Mouse (Mus musculus): ENCODE measurements around the gene Cntnap2. TPM values are rescaled to one million over a fixed set of nuclear protein-coding genes. Genes with fewer than 3 reads are reported as not detected.

The Cntnap2 gene
- total and polyA plus RNA-seq, 3 experiments = 0.30 to 0.79 (median 0.44) TPM

DNA sequence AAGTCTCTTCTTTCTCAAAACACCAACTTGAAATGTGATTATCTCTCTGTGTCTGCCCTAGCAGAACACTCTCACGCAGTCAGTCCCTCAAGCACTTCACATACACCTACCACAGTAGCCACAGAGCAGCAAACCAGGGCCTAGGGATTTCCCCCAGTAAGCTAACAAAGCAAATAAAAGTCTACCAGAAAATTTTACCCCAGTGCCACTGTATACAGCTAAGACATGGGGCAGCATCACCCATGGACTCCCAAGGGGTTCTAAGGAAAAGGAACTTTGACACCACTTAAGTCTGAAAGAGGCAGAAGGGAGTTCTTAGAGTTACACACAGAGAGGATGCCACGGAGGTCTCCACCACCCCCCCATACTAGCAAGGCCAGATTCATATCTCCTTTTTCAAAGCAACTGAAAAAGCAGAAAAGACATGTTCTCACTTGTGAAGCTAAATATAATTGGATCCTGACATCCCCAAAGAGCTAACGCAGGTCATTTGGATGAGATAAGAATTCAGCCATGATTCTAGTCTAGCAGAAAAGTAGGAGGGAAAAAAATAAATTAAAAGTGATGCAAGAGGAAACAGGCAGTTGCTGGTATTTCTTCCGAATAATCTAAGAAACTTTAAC is 1967.0 kb downstream of the Cntnap2 start (continued):
- 0 out of 2 replicates have a peak, but pooled peaks have one; percentile 27 for TF ChIP-seq ELF1 (IDR thresholded peaks at IDR 0.05; ENCODE audit: low read depth, low read length)
- peak; percentile 56 for TF ChIP-seq IRF4 (IDR thresholded peaks at IDR 0.05; ENCODE audit: low read depth, low read length)
- TF ChIP-seq NELFE (IDR thresholded peaks at IDR 0.05; ENCODE audit: low read depth, low read length) = no peak
- TF ChIP-seq TCF12 (IDR thresholded peaks at IDR 0.05; ENCODE audit: low read depth, low read length) = 0 out of 2 replicates have a peak, but pooled peaks have one; percentile 18
- no peak for TF ChIP-seq PAX5 (IDR thresholded peaks at IDR 0.05; ENCODE audit: low read length)
- no peak for TF ChIP-seq USF2 (conservative IDR thresholded peaks at IDR 0.05; ENCODE audit: low read depth, low read length)
- TF ChIP-seq HCFC1 (IDR thresholded peaks at IDR 0.05; ENCODE audit: low read depth, low read length) = peak; percentile 29
- no peak for TF ChIP-seq CTCF (conservative IDR thresholded peaks at IDR 0.05 in 1 of 2, IDR thresholded peaks at IDR 0.05 in 1 of 2; ENCODE audit: low read depth in 2 of 2, low read length in 2 of 2)
- TF ChIP-seq KAT2A (IDR thresholded peaks at IDR 0.05; ENCODE audit: insufficient replicate concordance, low read length) = 0 out of 2 replicates have a peak, but pooled peaks have one; percentile 27
- no peak for TF ChIP-seq MYC (IDR thresholded peaks at IDR 0.05; ENCODE audit: low read depth, low read length)
- TF ChIP-seq UBTF (IDR thresholded peaks at IDR 0.05; ENCODE audit: low read depth, low read length) = no peak
- TF ChIP-seq SIN3A (IDR thresholded peaks at IDR 0.05; ENCODE audit: low read length) = 0 out of 2 replicates have a peak, but pooled peaks have one; percentile 22
- TF ChIP-seq POLR2A (IDR thresholded peaks at IDR 0.05; ENCODE audit: low read depth, low read length) = no peak
- TF ChIP-seq MAZ (IDR thresholded peaks at IDR 0.05; ENCODE audit: low read depth, low read length) = no peak
- TF ChIP-seq EP300 (IDR thresholded peaks at IDR 0.05; ENCODE audit: low read length) = peak; percentile 67
- TF ChIP-seq BHLHE40 (IDR thresholded peaks at IDR 0.05; ENCODE audit: low read depth, low read length) = peak; percentile 75
- peak; percentile 87; the same call in 1 of the 2 replicates for TF ChIP-seq MEF2A (IDR thresholded peaks at IDR 0.05; ENCODE audit: borderline replicate concordance, low read depth, low read length)
- TF ChIP-seq POLR2AphosphoS2 (IDR thresholded peaks at IDR 0.05; ENCODE audit: low read depth, low read length) = no peak

DNA sequence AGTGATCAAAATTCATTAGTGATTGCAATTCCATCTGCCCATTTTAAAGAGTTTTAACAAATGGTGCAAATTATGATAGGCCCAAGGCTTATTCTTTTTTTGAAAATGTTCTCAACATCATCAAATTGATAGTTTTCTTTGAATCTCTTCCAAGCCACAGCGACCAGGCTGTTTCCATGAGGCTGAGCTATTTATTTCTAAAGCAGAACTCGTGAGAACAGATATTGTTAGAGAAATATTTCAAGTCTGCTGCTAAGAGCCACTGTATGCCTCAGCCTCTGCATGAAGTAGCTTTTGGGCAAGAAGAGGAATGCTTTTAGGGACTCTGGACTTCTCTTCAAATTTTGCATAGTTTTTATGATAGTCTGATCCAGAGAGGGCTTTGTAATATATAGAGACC is 1972.2 kb downstream of the Cntnap2 start:
- dilution Hi-C loops (cut with MboI; ENCODE audit: extremely low pct_ligation_motif_present, extremely low pct_unique_long_range_greater_than_20kb, low sequenced_read_pairs) = no loop called here
- H3K4me1 ChIP-seq (ENCODE audit: control insufficient read depth in 1 of 2, insufficient read depth in 2 of 2) = peaks cover 6 to 11% of the 10 kb centered on the region in 2 experiments; a peak in 3 of 4 replicates
- no peak overlapping the region for H3K4me2 ChIP-seq (ENCODE audit: insufficient read depth, low read depth, poor library complexity, severe bottlenecking)
- no peaks in the 10 kb centered on the region for H3K27me3 ChIP-seq (replicated peaks)
- H3K9me3 ChIP-seq (replicated peaks; ENCODE audit: low read length) = no peaks in the 10 kb centered on the region
- TF ChIP-seq CHD1 (IDR thresholded peaks at IDR 0.05; ENCODE audit: low read depth, low read length) = no peak
- no peak for TF ChIP-seq CHD2 (IDR thresholded peaks at IDR 0.05; ENCODE audit: low read length)
- no peak for TF ChIP-seq E2F4 (IDR thresholded peaks at IDR 0.05; ENCODE audit: insufficient replicate concordance, low read depth, low read length)
- no peak for TF ChIP-seq ELF1 (IDR thresholded peaks at IDR 0.05; ENCODE audit: low read depth, low read length)
- no peak for TF ChIP-seq BHLHE40 (IDR thresholded peaks at IDR 0.05; ENCODE audit: low read depth, low read length)
- TF ChIP-seq POLR2AphosphoS2 (IDR thresholded peaks at IDR 0.05; ENCODE audit: low read depth, low read length) = no peak
- TF ChIP-seq HCFC1 (IDR thresholded peaks at IDR 0.05; ENCODE audit: low read depth, low read length) = no peak
- no peak for TF ChIP-seq NELFE (IDR thresholded peaks at IDR 0.05; ENCODE audit: low read depth, low read length)
- no peak for TF ChIP-seq SIN3A (IDR thresholded peaks at IDR 0.05; ENCODE audit: low read length)
- no peak for TF ChIP-seq EP300 (IDR thresholded peaks at IDR 0.05; ENCODE audit: low read length)
- H3K79me2 ChIP-seq (replicated peaks; ENCODE audit: control insufficient read depth, extremely low read depth, insufficient read depth, poor library complexity, severe bottlenecking) = no peaks in the 10 kb centered on the region
- in situ Hi-C loops (cut with MboI; ENCODE audit: low pct_ligation_motif_present, low pct_unique_long_range_greater_than_20kb, low sequenced_read_pairs) = no loop called here
- H3K9ac ChIP-seq (ENCODE audit: insufficient read depth, low read depth) = no peak overlapping the region
- H3K27ac ChIP-seq (ENCODE audit: insufficient read depth, low read depth) = no peak overlapping the region
- no peak overlapping the region for H3K4me3 ChIP-seq (replicated peaks in 1 of 3; ENCODE audit: low read depth in 2 of 3, low read length in 2 of 3, poor library complexity in 1 of 3)
- no peak for DNase-seq (ENCODE audit: extremely low read depth)
- no peaks in the 10 kb centered on the region for H3K36me3 ChIP-seq (replicated peaks in 1 of 2; ENCODE audit: control insufficient read depth in 1 of 2, insufficient read depth in 1 of 2, low read length in 1 of 2)
